Mouse (Mus musculus) A20 (cell line): ENCODE measurements around the gene 2810004N23Rik.

Experiments used
- DNase-seq: peaks from one replicate; pipeline ENCODE4 v3.0.0-alpha.2; 2011; ENCODE audit warnings: low read depth, low spot score

2810004N23Rik gene

GRCm38 (mm10) chr8:124823497-124823896 lies 39.4 kb downstream of the 2810004N23Rik start:
- DNase-seq = no peak

- no peak for DNase-seq
Measured at GRCm38 (mm10) chr8:124820125-124820524, 42.8 kb downstream of the 2810004N23Rik start.

- DNase-seq = no peak
Measured at GRCm38 (mm10) chr8:124819612-124820115, 43.3 kb downstream of the 2810004N23Rik start.

GRCm38 (mm10) chr8:124817361-124817760 lies 45.6 kb downstream of the 2810004N23Rik start:
- no peak for DNase-seq

GRCm38 (mm10) chr8:124816866-124817265 lies 46.1 kb downstream of the 2810004N23Rik start:
- DNase-seq = no peak

GRCm38 (mm10) chr8:124815870-124816269 lies 47.0 kb downstream of the 2810004N23Rik start:
- no peak for DNase-seq

- DNase-seq = no peak
Measured at GRCm38 (mm10) chr8:124813326-124813725, 49.6 kb downstream of the 2810004N23Rik start.

GRCm38 (mm10) chr8:124810689-124811394 lies 52.1 kb downstream of the 2810004N23Rik start:
- no peak for DNase-seq

GRCm38 (mm10) chr8:124810056-124810610 lies 52.8 kb downstream of the 2810004N23Rik start:
- no peak for DNase-seq

GRCm38 (mm10) chr8:124809419-124809818 lies 53.5 kb downstream of the 2810004N23Rik start:
- DNase-seq = no peak

- no peak for DNase-seq
Measured at GRCm38 (mm10) chr8:124805990-124806389, 56.9 kb downstream of the 2810004N23Rik start.

GRCm38 (mm10) chr8:124803824-124804702 lies 58.9 kb downstream of the 2810004N23Rik start:
- no peak for DNase-seq

- no peak for DNase-seq
Measured at GRCm38 (mm10) chr8:124800542-124800941, 62.4 kb downstream of the 2810004N23Rik start.

- no peak for DNase-seq
Measured at GRCm38 (mm10) chr8:124795781-124796488, 67.0 kb downstream of the 2810004N23Rik start.

- DNase-seq = no peak
Measured at GRCm38 (mm10) chr8:124794486-124794780, 68.5 kb downstream of the 2810004N23Rik start.

GRCm38 (mm10) chr8:124793661-124794485 lies 69.0 kb downstream of the 2810004N23Rik start:
- DNase-seq = no peak

GRCm38 (mm10) chr8:124793172-124793651 lies 69.7 kb downstream of the 2810004N23Rik start:
- DNase-seq = peak; percentile 78

- peak; percentile 87 for DNase-seq
Measured at GRCm38 (mm10) chr8:124792708-124793107, 70.2 kb downstream of the 2810004N23Rik start, which contains the start of gene Trim67. TSS of gene Trim67 (plus strand) at chr8:124793092.

- peak; percentile 68 for DNase-seq
Measured at GRCm38 (mm10) chr8:124792186-124792585, 70.7 kb downstream of the 2810004N23Rik start.

GRCm38 (mm10) chr8:124791751-124792150 lies 71.2 kb downstream of the 2810004N23Rik start:
- DNase-seq = no peak
